Mouse (Mus musculus) hindbrain, embryonic 15.5 days (tissue): ENCODE measurements around the gene Plxnb2. TPM values are rescaled to one million over a fixed set of nuclear protein-coding genes. Genes with fewer than 3 reads are reported as not detected.

ENCODE experiments used
- ATAC-seq: fragments of 200-750 bp; cut with Nextera tagmentation; 2 replicates; pipeline ENCODE4 v1.8.0; 2017; ENCODE audit warnings: low read depth, moderate number of reproducible peaks, moderate TSS enrichment; ENCODE audit not compliant: low FRiP score
- H3K27ac ChIP-seq: fragments of 300-500 bp; sonication (generic); replicated peaks from 2 replicates; pipeline ENCODE4 v1.5.1; 2015; ENCODE audit warnings: mild to moderate bottlenecking, inconsistent platforms
- H3K27me3 ChIP-seq: fragments of 300-500 bp; sonication (generic); 2 replicates; pipeline ENCODE4 v1.6.1; 2015; ENCODE audit warnings: control low read depth, inconsistent platforms
- H3K36me3 ChIP-seq: fragments of 300-500 bp; sonication (generic); 2 replicates; pipeline ENCODE4 v1.6.1; 2015; ENCODE audit warnings: control low read depth, inconsistent platforms
- H3K4me1 ChIP-seq: fragments of 300-500 bp; sonication (generic); replicated peaks from 2 replicates; pipeline ENCODE4 v1.6.1; 2015; ENCODE audit warnings: control low read depth, inconsistent platforms
- H3K4me2 ChIP-seq: fragments of 300-500 bp; sonication (generic); 2 replicates; pipeline ENCODE4 v1.6.1; 2015; ENCODE audit warnings: moderate library complexity, mild to moderate bottlenecking, inconsistent platforms
- H3K4me3 ChIP-seq: fragments of 300-500 bp; sonication (generic); 2 replicates; pipeline ENCODE4 v1.5.1; 2015; ENCODE audit warnings: mild to moderate bottlenecking, inconsistent platforms
- H3K9ac ChIP-seq: fragments of 300-500 bp; sonication (generic); 2 replicates; pipeline ENCODE4 v1.6.1; 2015; ENCODE audit warnings: inconsistent platforms
- H3K9me3 ChIP-seq: fragments of 300-500 bp; sonication (generic); 2 replicates; pipeline ENCODE4 v1.6.1; 2016; ENCODE audit warnings: control low read depth, inconsistent platforms
- WGBS: fragments of 180-500 bp; shearing (Covaris S2); methylation state at CpG from one replicate; pipeline ENCODE4 v1.1.7; 2015; 5-methylcytosine and 5-hydroxymethylcytosine counted together
- polyA plus RNA-seq: library from polyadenylated mRNA; unstranded; fragments of >200 nt; fragmentation: Nextera tagmentation; extraction: Ambion mirVana; gene quantifications from 2 replicates; pipeline ENCODE4 v1.2.1, GENCODE M21; 2015

Plxnb2 gene
- polyA plus RNA-seq, 1 experiment from 2014 or later: 105 TPM

DNA sequence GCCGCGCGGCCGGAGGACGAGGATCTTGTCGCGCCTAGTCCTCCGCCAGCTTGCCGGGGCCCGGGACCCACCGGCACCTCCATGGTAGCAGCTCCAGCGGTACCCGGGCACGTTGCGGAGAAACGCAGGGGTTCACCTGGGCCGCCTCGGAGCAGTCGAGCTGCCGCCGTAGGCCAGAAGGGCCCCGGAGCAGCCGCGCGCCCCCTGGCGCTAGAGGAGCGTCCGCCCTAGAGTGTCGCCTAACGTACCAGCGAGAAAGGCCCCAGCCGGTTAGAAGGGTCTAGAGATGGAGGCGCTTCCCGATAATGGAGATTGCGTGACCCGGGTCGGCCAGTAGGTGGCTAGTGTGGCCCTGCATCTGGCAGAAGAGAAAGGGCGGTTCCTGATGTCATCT, 15.7 kb upstream of the Plxnb2 start, which contains the start of gene Dennd6b:
Dennd6b (minus strand) TSS at position 184 of the 394 bp plus-strand sequence.
- no peaks in the 10 kb centered on the region for H3K9me3 ChIP-seq
- 0% methylated on average over 38 of the region's 38 CpGs for WGBS
- ATAC-seq: peak; percentile 97

DNA sequence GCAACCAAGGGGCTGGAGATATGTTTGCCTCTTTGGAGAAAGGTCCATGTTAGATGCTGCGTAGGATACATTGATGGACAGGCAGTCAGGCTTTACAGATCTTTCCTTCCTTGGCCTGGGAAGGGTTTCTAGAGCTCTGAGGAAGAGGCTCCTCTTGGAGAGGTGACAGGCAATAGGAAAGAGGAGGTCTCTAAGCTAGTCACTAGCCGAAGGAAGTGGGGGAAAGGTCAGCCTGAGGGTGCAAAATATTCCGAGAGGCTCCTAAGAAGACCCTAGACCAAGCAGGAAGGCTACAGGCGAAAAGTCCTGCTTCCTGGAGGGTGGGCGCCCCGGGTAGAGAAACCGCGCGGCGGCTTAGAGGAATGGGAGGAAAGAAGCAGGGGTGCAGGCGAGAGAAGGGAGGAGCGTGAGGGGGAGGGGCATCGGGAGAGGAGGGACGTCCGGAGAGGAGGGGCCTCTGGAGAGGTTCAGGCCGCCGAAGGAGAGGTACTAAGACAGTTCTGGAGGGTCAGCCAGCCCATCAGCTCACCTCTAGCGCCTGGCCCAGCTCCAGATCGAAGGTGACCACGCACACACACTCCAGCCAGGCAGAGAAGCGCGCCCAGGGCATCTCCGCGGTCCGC, 15.2 kb upstream of the Plxnb2 start:
- Histone ChIP-seq H3K27ac (peak overlapping the region; percentile 99), H3K27me3 (no peaks in the 10 kb centered on the region), H3K4me1 (peaks cover 21% of the 10 kb centered on the region), H3K9ac (peak overlapping the region; percentile 99), H3K9me3 (no peaks in the 10 kb centered on the region), H3K4me3 (peak overlapping the region; percentile 94), H3K4me2 (peak overlapping the region; percentile 72), H3K36me3 (0 out of 2 replicates have a peak, but pooled peaks cover 2% of the 10 kb centered on the region)
- ATAC-seq: peak; percentile 93
- WGBS: under 1% methylated on average over 25 of the region's 25 CpGs

More for the DNA sequence above, 15.7 kb upstream of the Plxnb2 start, which contains the start of gene Dennd6b:
- Histone ChIP-seq H3K36me3 (no peaks in the 10 kb centered on the region), H3K9ac (peak within 1 kb of the TSS; percentile 99), H3K27ac (peak within 1 kb of the TSS; percentile 99), H3K4me3 (peak within 1 kb of the TSS; percentile 94), H3K4me1 (peaks cover 21% of the 10 kb centered on the region), H3K4me2 (peak within 1 kb of the TSS; percentile 72), H3K27me3 (no peaks in the 10 kb centered on the region)

DNA sequence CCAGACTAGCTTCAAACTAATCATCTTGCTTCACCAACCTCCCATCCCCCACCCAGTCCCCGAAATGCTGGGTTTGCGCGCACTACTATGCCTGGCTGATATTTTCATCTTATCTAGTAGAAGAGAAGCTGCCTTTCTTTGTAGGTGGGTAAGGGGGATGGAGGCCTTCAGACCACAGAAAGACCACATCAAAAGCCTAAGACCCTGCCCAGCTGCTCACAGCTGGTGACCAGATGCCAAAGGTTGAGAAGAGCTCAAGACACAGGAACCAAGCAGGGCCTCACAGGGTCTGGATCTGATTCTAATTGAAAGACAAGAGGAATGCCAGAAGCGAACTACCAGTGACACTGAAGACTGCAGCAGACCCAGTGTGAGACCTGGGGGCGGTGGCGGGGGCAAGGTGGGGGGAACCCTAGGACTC, 14.7 kb upstream of the Plxnb2 start:
- H3K9ac ChIP-seq: peak overlapping the region; percentile 99
- 0 out of 2 replicates have a peak, but pooled peaks cover 2% of the 10 kb centered on the region for H3K36me3 ChIP-seq
- 20% methylated on average over 6 of the region's 6 CpGs for WGBS
- H3K9me3 ChIP-seq: no peaks in the 10 kb centered on the region
- peak overlapping the region; percentile 94 for H3K4me3 ChIP-seq
- H3K4me1 ChIP-seq: peaks cover 21% of the 10 kb centered on the region
- H3K27me3 ChIP-seq: no peaks in the 10 kb centered on the region
- H3K27ac ChIP-seq: peak overlapping the region; percentile 99
- no peak for ATAC-seq
- peak overlapping the region; percentile 72 for H3K4me2 ChIP-seq

DNA sequence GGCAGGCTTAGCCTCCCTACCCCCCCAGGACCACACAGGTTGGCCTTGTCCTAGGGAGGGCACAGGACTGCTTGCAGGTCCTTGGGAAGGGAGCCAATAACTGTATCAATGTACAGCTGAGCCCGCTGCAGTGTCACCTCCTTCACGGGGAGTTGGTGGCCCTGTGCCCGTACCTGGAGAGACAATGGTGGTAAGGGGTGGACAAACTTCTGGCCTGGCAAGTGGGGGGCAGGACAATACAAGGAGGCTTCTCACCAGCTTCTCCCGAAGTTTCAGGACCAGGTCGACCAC, 4.3 kb upstream of the Plxnb2 start:
- WGBS: 71% methylated on average over 5 of the region's 5 CpGs
- peaks cover 33% of the 10 kb centered on the region for H3K36me3 ChIP-seq
- no peak overlapping the region for H3K9ac ChIP-seq
- H3K4me2 ChIP-seq: no peak overlapping the region
- no peaks in the 10 kb centered on the region for H3K27me3 ChIP-seq
- H3K9me3 ChIP-seq: no peaks in the 10 kb centered on the region
- ATAC-seq: no peak
- peaks cover 28% of the 10 kb centered on the region for H3K4me1 ChIP-seq
- no peak overlapping the region for H3K4me3 ChIP-seq
- no peak overlapping the region for H3K27ac ChIP-seq

DNA sequence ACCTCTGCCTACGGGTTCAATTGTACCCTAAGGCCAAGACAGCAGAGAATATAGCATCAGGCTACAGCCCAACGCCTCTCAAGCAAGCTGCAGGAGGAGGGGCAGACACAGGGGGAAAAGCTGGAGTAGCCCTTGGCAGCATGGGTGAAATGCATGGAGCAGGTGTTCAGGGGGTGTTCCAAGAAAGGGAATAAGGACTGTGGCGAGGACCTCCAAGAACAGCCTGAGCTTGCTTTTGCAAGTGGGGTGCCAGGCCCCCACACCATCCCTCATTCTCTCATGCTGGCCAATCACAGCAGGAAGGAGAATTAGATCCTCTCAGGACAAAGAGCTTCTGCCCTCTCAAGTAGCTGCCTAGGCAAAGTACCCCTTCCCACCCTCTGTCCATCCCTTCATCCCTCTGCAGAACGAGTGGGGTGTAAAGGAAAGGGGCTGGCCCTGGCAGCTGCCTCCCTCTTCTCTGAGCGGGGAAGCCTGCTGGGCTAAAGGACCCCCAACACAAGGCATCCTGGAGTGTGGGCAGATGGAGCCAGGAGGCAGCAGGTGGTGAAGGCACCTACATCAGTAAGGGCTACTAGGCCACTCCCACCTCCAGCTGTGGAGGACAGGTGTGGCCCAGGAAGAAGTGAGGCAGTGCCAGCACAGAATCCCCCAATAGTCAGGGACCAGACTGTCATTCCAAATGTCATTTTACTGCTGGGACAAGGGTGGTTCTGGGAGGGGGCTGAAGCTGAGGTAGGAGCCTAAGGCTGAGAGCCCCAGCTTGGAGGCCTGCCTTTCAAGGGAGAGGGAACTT, 3.8 kb upstream of the Plxnb2 start:
- Histone ChIP-seq H3K4me3 (no peak overlapping the region), H3K36me3 (peaks cover 29% of the 10 kb centered on the region), H3K9ac (no peak overlapping the region), H3K9me3 (no peaks in the 10 kb centered on the region), H3K27me3 (no peaks in the 10 kb centered on the region), H3K27ac (peak overlapping the region; percentile 26; the same call in 1 of the 2 replicates), H3K4me2 (no peak overlapping the region), H3K4me1 (peaks cover 33% of the 10 kb centered on the region)
- WGBS: 36% methylated on average over 5 of the region's 5 CpGs
- no peak for ATAC-seq

DNA sequence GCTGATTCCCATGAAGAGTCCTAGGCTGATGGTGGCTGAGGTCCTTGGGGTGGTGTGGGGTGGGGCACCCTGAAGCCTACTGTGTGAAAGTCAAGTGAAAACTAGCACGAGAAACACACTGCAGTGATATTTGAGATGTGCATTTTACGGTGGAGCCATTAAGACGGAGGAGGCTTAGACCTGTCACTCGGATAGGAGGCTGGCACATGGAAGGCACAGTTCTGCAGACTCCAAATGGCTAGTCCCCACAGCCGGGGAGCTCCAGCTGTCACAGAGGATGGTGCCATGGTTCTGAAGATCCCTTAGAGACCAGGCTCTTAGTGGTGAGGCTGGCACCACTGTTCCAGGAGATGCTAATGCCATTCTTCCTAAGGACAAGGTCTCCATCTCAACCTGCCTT, 2.3 kb upstream of the Plxnb2 start:
- Histone ChIP-seq H3K27ac (peak overlapping the region; percentile 31), H3K4me1 (peaks cover 48% of the 10 kb centered on the region), H3K4me3 (no peak overlapping the region), H3K4me2 (no peak overlapping the region), H3K9ac (no peak overlapping the region), H3K9me3 (no peaks in the 10 kb centered on the region), H3K36me3 (peaks cover 25% of the 10 kb centered on the region), H3K27me3 (no peaks in the 10 kb centered on the region)
- no peak for ATAC-seq
- WGBS: 70% methylated on average over 5 of the region's 5 CpGs

- Histone ChIP-seq H3K4me2 (no peak overlapping the region), H3K27me3 (no peaks in the 10 kb centered on the region), H3K4me3 (no peak overlapping the region), H3K4me1 (peaks cover 53% of the 10 kb centered on the region), H3K36me3 (peaks cover 23% of the 10 kb centered on the region), H3K9me3 (no peaks in the 10 kb centered on the region), H3K27ac (peak overlapping the region; percentile 31), H3K9ac (no peak overlapping the region)
- no peak for ATAC-seq
- WGBS: 45% methylated on average over 6 of the region's 6 CpGs
Observed at GRCm38 (mm10) chr15:89182328-89182741, 1.7 kb upstream of the Plxnb2 start.

- peak overlapping the region; percentile 91 for H3K4me2 ChIP-seq
- H3K27me3 ChIP-seq: no peaks in the 10 kb centered on the region
- WGBS: 74% methylated on average over 10 of the region's 10 CpGs
- H3K36me3 ChIP-seq: peaks cover 20% of the 10 kb centered on the region
- no peak overlapping the region for H3K9ac ChIP-seq
- H3K9me3 ChIP-seq: no peaks in the 10 kb centered on the region
- H3K4me3 ChIP-seq: peak overlapping the region; percentile 66
- H3K4me1 ChIP-seq: peaks cover 59% of the 10 kb centered on the region
- no peak for ATAC-seq
- H3K27ac ChIP-seq: peak overlapping the region; percentile 49
Observed at GRCm38 (mm10) chr15:89181561-89182270, 1.1 kb upstream of the Plxnb2 start.

DNA sequence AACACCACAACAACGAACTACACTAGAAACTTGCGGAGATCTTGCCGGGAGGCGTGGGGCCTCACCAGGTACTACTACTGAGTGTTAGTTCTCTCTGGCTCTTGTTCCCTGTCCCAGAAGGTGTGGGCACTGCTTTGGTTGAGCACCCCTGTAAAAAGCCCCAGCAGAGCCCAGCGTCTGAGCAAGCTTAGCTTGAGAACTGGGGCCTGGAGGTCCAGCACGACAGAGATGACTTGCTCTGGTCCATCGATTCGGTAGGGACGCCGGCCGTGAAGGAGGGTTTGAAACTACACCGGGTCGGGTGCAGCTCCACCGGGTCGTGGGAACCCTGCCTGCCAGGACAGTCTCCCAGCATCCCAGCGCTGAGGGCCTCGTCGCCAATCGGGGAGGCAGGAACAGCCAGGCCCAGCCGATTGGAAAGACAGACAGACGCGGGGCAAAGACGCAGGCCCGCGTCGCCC, 477 bp downstream of the Plxnb2 start:
- H3K4me2 ChIP-seq: peak overlapping the region; percentile 91
- H3K9me3 ChIP-seq: no peaks in the 10 kb centered on the region
- H3K36me3 ChIP-seq: 0 out of 2 replicates have a peak, but pooled peaks cover 6% of the 10 kb centered on the region
- H3K4me1 ChIP-seq: peaks cover 75% of the 10 kb centered on the region
- ATAC-seq: no peak
- H3K9ac ChIP-seq: peak overlapping the region; percentile 85
- H3K4me3 ChIP-seq: peak overlapping the region; percentile 66
- WGBS: under 1% methylated on average over 25 of the region's 26 CpGs
- H3K27ac ChIP-seq: peak overlapping the region; percentile 95
- H3K27me3 ChIP-seq: no peaks in the 10 kb centered on the region

- WGBS: 1% methylated on average over 6 of the region's 6 CpGs
- Histone ChIP-seq H3K27ac (peak overlapping the region; percentile 95), H3K27me3 (no peaks in the 10 kb centered on the region), H3K36me3 (0 out of 2 replicates have a peak, but pooled peaks cover under 1% of the 10 kb centered on the region), H3K4me3 (peak overlapping the region; percentile 66), H3K4me2 (peak overlapping the region; percentile 91), H3K4me1 (peaks cover 76% of the 10 kb centered on the region), H3K9ac (peak overlapping the region; percentile 85), H3K9me3 (no peaks in the 10 kb centered on the region)
- no peak for ATAC-seq
Observed at GRCm38 (mm10) chr15:89179630-89179964, 991 bp downstream of the Plxnb2 start.

- H3K4me3 ChIP-seq: peak overlapping the region; percentile 66
Observed at GRCm38 (mm10) chr15:89178954-89179629, 1.5 kb downstream of the Plxnb2 start.

More at GRCm38 (mm10) chr15:89178954-89179629, 1.5 kb downstream of the Plxnb2 start:
- peak overlapping the region; percentile 91 for H3K4me2 ChIP-seq
- H3K9ac ChIP-seq: peak overlapping the region; percentile 85
- WGBS: 2% methylated on average over 16 of the region's 16 CpGs
- no peak for ATAC-seq
- H3K36me3 ChIP-seq: no peaks in the 10 kb centered on the region
- H3K9me3 ChIP-seq: no peaks in the 10 kb centered on the region
- peaks cover 78% of the 10 kb centered on the region for H3K4me1 ChIP-seq
- H3K27ac ChIP-seq: peak overlapping the region; percentile 95
- H3K27me3 ChIP-seq: no peaks in the 10 kb centered on the region
